Mouse (Mus musculus): ENCODE results near the gene Nucb1. TPM values are rescaled to one million over a fixed set of nuclear protein-coding genes. Genes with fewer than 3 reads are reported as not detected.
"Not testable (repeated sequence)": the region's sequence is repeated elsewhere in the genome, so short reads cannot be mapped to it uniquely, and the experiment has no call there.

Nucb1 gene
- polyA plus RNA-seq, 1 experiment from 2014 or later, result 113 TPM

GRCm38 (mm10) chr7:45488293-45489204 is 21.7 kb downstream of the Nucb1 start, which contains the start of gene Dhdh:
Gene Dhdh (minus strand): TSS chr7:45488805.
- H3K27ac ChIP-seq (ENCODE audit: low read depth, low read length), result peak within 1 kb of the TSS; percentile 49; the same call in 1 of the 2 replicates
- H3K4me2 ChIP-seq (ENCODE audit: low read depth), result peak within 1 kb of the TSS; percentile 63
- peak within 1 kb of the TSS; percentile 43 for H3K4me3 ChIP-seq (ENCODE audit: low read depth, low read length)
- 7% methylated on average over 36 of the region's 38 CpGs for WGBS
- no peaks in the 10 kb centered on the region for H3K9me3 ChIP-seq (ENCODE audit: control insufficient read depth, low read length)
- peaks cover 5% of the 10 kb centered on the region; the same call in 1 of the 2 replicates for H3K36me3 ChIP-seq (ENCODE audit: control insufficient read depth, insufficient read depth, low read length)
- ATAC-seq (ENCODE audit: insufficient read depth, low FRiP score, low TSS enrichment) (peak; percentile 53), DNase-seq (ENCODE audit: low spot score) (peak; percentile 71)
- no peaks in the 10 kb centered on the region for H3K27me3 ChIP-seq (ENCODE audit: control insufficient read depth, insufficient read depth, low read length)
- no peaks in the 10 kb centered on the region for H3K4me1 ChIP-seq (ENCODE audit: control insufficient read depth, insufficient read depth, low read length)
- peak within 1 kb of the TSS; percentile 71 for H3K9ac ChIP-seq (ENCODE audit: low read length)

- 27% methylated on average over 11 of the region's 11 CpGs for WGBS
- peak overlapping the region; percentile 63 for H3K4me2 ChIP-seq (ENCODE audit: low read depth)
- H3K4me3 ChIP-seq (ENCODE audit: low read depth, low read length), result peak overlapping the region; percentile 43
- ATAC-seq (ENCODE audit: insufficient read depth, low FRiP score, low TSS enrichment) (no peak), DNase-seq (ENCODE audit: low spot score) (peak; percentile 25)
- H3K9me3 ChIP-seq (ENCODE audit: control insufficient read depth, low read length), result no peaks in the 10 kb centered on the region
- H3K4me1 ChIP-seq (ENCODE audit: control insufficient read depth, insufficient read depth, low read length), result no peaks in the 10 kb centered on the region
- H3K36me3 ChIP-seq (ENCODE audit: control insufficient read depth, insufficient read depth, low read length), result peaks cover under 1% of the 10 kb centered on the region; the same call in 1 of the 2 replicates
- H3K27ac ChIP-seq (ENCODE audit: low read depth, low read length), result peak overlapping the region; percentile 49; the same call in 1 of the 2 replicates
- no peaks in the 10 kb centered on the region for H3K27me3 ChIP-seq (ENCODE audit: control insufficient read depth, insufficient read depth, low read length)
- H3K9ac ChIP-seq (ENCODE audit: low read length), result peak overlapping the region; percentile 71
Measured at GRCm38 (mm10) chr7:45487861-45488292, 22.3 kb downstream of the Nucb1 start.

- ATAC-seq (ENCODE audit: insufficient read depth, low FRiP score, low TSS enrichment), result no peak
- Histone ChIP-seq H3K9ac (ENCODE audit: low read length) (no peak within 1 kb of the TSS), H3K4me1 (ENCODE audit: control insufficient read depth, insufficient read depth, low read length) (no peaks in the 10 kb centered on the region), H3K27me3 (ENCODE audit: control insufficient read depth, insufficient read depth, low read length) (no peaks in the 10 kb centered on the region), H3K4me3 (ENCODE audit: low read depth, low read length) (no peak within 1 kb of the TSS), H3K27ac (ENCODE audit: low read depth, low read length) (no peak within 1 kb of the TSS), H3K4me2 (ENCODE audit: low read depth) (no peak within 1 kb of the TSS), H3K36me3 (ENCODE audit: control insufficient read depth, insufficient read depth, low read length) (no peaks in the 10 kb centered on the region), H3K9me3 (ENCODE audit: control insufficient read depth, low read length) (no peaks in the 10 kb centered on the region)
- WGBS, result 90% methylated on average over 12 of the region's 12 CpGs
- no peak for DNase-seq (ENCODE audit: low spot score)
Measured at GRCm38 (mm10) chr7:45486761-45487415, 23.3 kb downstream of the Nucb1 start, which contains the start of gene Gm45808. Gene Gm45808 (minus strand): TSS chr7:45486811.

GRCm38 (mm10) chr7:45486158-45486557 is 24.0 kb downstream of the Nucb1 start:
- H3K27me3 ChIP-seq (ENCODE audit: control insufficient read depth, insufficient read depth, low read length), result no peaks in the 10 kb centered on the region
- no peak overlapping the region for H3K4me3 ChIP-seq (ENCODE audit: low read depth, low read length)
- no peaks in the 10 kb centered on the region for H3K4me1 ChIP-seq (ENCODE audit: control insufficient read depth, insufficient read depth, low read length)

GRCm38 (mm10) chr7:45484985-45485384 is 25.2 kb downstream of the Nucb1 start:
- WGBS, result 91% methylated on average over 5 of the region's 5 CpGs
- not testable (repeated sequence) for DNase-seq (ENCODE audit: low spot score)

More at GRCm38 (mm10) chr7:45486158-45486557, 24.0 kb downstream of the Nucb1 start:
- WGBS, result 87% methylated on average over 7 of the region's 7 CpGs
- H3K27ac ChIP-seq (ENCODE audit: low read depth, low read length), result no peak overlapping the region
- no peak for ATAC-seq (ENCODE audit: insufficient read depth, low FRiP score, low TSS enrichment)
- DNase-seq (ENCODE audit: low spot score), result no peak
- no peaks in the 10 kb centered on the region for H3K36me3 ChIP-seq (ENCODE audit: control insufficient read depth, insufficient read depth, low read length)
- H3K4me2 ChIP-seq (ENCODE audit: low read depth), result no peak overlapping the region
- no peak overlapping the region for H3K9ac ChIP-seq (ENCODE audit: low read length)
- H3K9me3 ChIP-seq (ENCODE audit: control insufficient read depth, low read length), result no peaks in the 10 kb centered on the region

GRCm38 (mm10) chr7:45482166-45482565 is 28.0 kb downstream of the Nucb1 start:
- Histone ChIP-seq H3K27me3 (ENCODE audit: control insufficient read depth, insufficient read depth, low read length) (no peaks in the 10 kb centered on the region), H3K36me3 (ENCODE audit: control insufficient read depth, insufficient read depth, low read length) (no peaks in the 10 kb centered on the region), H3K4me1 (ENCODE audit: control insufficient read depth, insufficient read depth, low read length) (no peaks in the 10 kb centered on the region), H3K4me2 (ENCODE audit: low read depth) (no peak overlapping the region), H3K9me3 (ENCODE audit: control insufficient read depth, low read length) (no peaks in the 10 kb centered on the region), H3K9ac (ENCODE audit: low read length) (no peak overlapping the region), H3K4me3 (ENCODE audit: low read depth, low read length) (no peak overlapping the region), H3K27ac (ENCODE audit: low read depth, low read length) (no peak overlapping the region)
- WGBS, result 91% methylated on average over 1 of the region's 1 CpGs
- DNase-seq (ENCODE audit: low spot score) (no peak), ATAC-seq (ENCODE audit: insufficient read depth, low FRiP score, low TSS enrichment) (no peak)

More at GRCm38 (mm10) chr7:45484985-45485384, 25.2 kb downstream of the Nucb1 start:
- not testable (repeated sequence) for H3K27ac ChIP-seq (ENCODE audit: low read depth, low read length); H3K36me3 ChIP-seq (ENCODE audit: control insufficient read depth, insufficient read depth, low read length); H3K27me3 ChIP-seq (ENCODE audit: control insufficient read depth, insufficient read depth, low read length); H3K4me3 ChIP-seq (ENCODE audit: low read depth, low read length); H3K4me1 ChIP-seq (ENCODE audit: control insufficient read depth, insufficient read depth, low read length); H3K9me3 ChIP-seq (ENCODE audit: control insufficient read depth, low read length); ATAC-seq (ENCODE audit: insufficient read depth, low FRiP score, low TSS enrichment); H3K4me2 ChIP-seq (ENCODE audit: low read depth); H3K9ac ChIP-seq (ENCODE audit: low read length)

GRCm38 (mm10) chr7:45481374-45481927 is 28.8 kb downstream of the Nucb1 start, which contains the start of gene Tulp2:
Gene Tulp2 (plus strand): TSS chr7:45481877.
- ATAC-seq (ENCODE audit: insufficient read depth, low FRiP score, low TSS enrichment) (peak; percentile 71), DNase-seq (ENCODE audit: low spot score) (peak; percentile 53)
- Histone ChIP-seq H3K9me3 (ENCODE audit: control insufficient read depth, low read length) (no peaks in the 10 kb centered on the region), H3K4me3 (ENCODE audit: low read depth, low read length) (no peak within 1 kb of the TSS), H3K27ac (ENCODE audit: low read depth, low read length) (no peak within 1 kb of the TSS), H3K4me1 (ENCODE audit: control insufficient read depth, insufficient read depth, low read length) (no peaks in the 10 kb centered on the region), H3K9ac (ENCODE audit: low read length) (no peak within 1 kb of the TSS), H3K27me3 (ENCODE audit: control insufficient read depth, insufficient read depth, low read length) (no peaks in the 10 kb centered on the region), H3K36me3 (ENCODE audit: control insufficient read depth, insufficient read depth, low read length) (no peaks in the 10 kb centered on the region), H3K4me2 (ENCODE audit: low read depth) (no peak within 1 kb of the TSS)
- WGBS, result 53% methylated on average over 15 of the region's 15 CpGs

- ATAC-seq (ENCODE audit: insufficient read depth, low FRiP score, low TSS enrichment); H3K36me3 ChIP-seq (ENCODE audit: control insufficient read depth, insufficient read depth, low read length); H3K4me1 ChIP-seq (ENCODE audit: control insufficient read depth, insufficient read depth, low read length); H3K27ac ChIP-seq (ENCODE audit: low read depth, low read length); H3K9me3 ChIP-seq (ENCODE audit: control insufficient read depth, low read length); H3K9ac ChIP-seq (ENCODE audit: low read length); H3K4me3 ChIP-seq (ENCODE audit: low read depth, low read length); DNase-seq (ENCODE audit: low spot score); H3K27me3 ChIP-seq (ENCODE audit: control insufficient read depth, insufficient read depth, low read length); H3K4me2 ChIP-seq (ENCODE audit: low read depth): not testable (repeated sequence)
- WGBS, result 78% methylated on average over 3 of the region's 4 CpGs
Measured at GRCm38 (mm10) chr7:45480310-45480709, 29.9 kb downstream of the Nucb1 start.

Data from neural tube, embryonic 11.5 days (tissue).